9 mouse cellular contexts compared by ENCODE assay signal in the genomic region with DNA sequence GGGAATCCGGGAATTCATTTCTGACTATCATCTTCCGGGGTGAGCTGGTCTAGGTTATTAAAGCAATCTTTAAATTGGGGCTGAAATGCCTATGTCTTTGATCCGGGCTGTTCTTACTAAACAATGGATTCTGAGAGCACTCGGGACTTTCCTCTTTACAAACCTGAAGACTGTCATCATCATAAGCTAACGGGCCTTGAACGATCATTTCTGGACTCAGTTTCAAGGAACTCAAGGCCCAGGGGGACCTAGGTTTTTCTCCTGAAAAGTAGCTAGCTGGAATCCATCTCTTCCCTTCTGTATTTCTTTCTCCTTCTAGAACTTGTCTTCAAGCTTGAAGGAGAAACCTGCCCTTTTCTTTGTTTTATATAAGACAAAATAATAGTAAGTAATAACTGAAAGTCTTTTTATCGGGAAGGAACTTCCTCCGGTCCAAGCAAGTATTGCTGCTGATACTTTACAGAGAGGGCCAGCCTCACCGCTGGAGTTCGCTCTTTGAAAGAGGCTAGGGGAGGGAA. TPM values are rescaled to one million over a fixed set of nuclear protein-coding genes. Genes with fewer than 3 reads are reported as not detected.
DNase-seq lines count a peak whose midpoint lies in the region; ATAC-seq and TF ChIP-seq lines count a peak whose summit lies in the region.
"Had no signal": no experiment of that assay in that cellular context is flagged by ENCODE, and none has a peak within 500 bp of the region (broad histone marks: within the 10 kb centered on the region; RNA-seq: fewer than 3 reads in every experiment).

No protein-coding gene starts in this region.

- H3K36me3 ChIP-seq in lung, embryonic 16.5 days (ENCODE audit: control insufficient read depth, insufficient read depth, low read length): no peaks in the 10 kb centered on the region
- H3K36me3 ChIP-seq in forebrain, embryonic 12.5 days (replicated peaks): no peaks in the 10 kb centered on the region
- H3K36me3 ChIP-seq in limb, embryonic 11.5 days (ENCODE audit: control insufficient read depth, insufficient read depth, low read length): no peaks in the 10 kb centered on the region

- WGBS in lung, embryonic 16.5 days: 22% methylated on average over 10 of the region's 10 CpGs
- WGBS in forebrain, embryonic 12.5 days: 15% methylated on average over 10 of the region's 10 CpGs
- 21% methylated on average over 10 of the region's 10 CpGs for WGBS in limb, embryonic 11.5 days
- 30% methylated on average over 10 of the region's 10 CpGs for WGBS in olfactory bulb, adult 2 months

- peaks cover 7% of the 10 kb centered on the region; the same call in 1 of the 2 replicates for H3K4me1 ChIP-seq in lung, embryonic 16.5 days (replicated peaks; ENCODE audit: control insufficient read depth, insufficient read depth, low read length)
- peaks cover 14% of the 10 kb centered on the region for H3K4me1 ChIP-seq in forebrain, embryonic 12.5 days
- peaks cover 6% of the 10 kb centered on the region for H3K4me1 ChIP-seq in limb, embryonic 11.5 days (ENCODE audit: control insufficient read depth, insufficient read depth, low read length)
- H3K4me1 ChIP-seq in olfactory bulb, adult 2 months (ENCODE audit: control insufficient read depth, insufficient read depth, low read length): peaks cover 11% of the 10 kb centered on the region

- DNase-seq in lung, postnatal 25 days (ENCODE audit: low spot score): no peak
- no peak for DNase-seq in limb, embryonic 11.5 days (ENCODE audit: low spot score)
- DNase-seq in kidney, postnatal 25 days: no peak
- no peak for DNase-seq in thymus, postnatal 14 days

- TF ChIP-seq CTCF in olfactory bulb, adult 2 months (IDR thresholded peaks at IDR 0.05; ENCODE audit: insufficient read depth, low read depth, low read length): no peak

- no peak for TF ChIP-seq POLR2A in olfactory bulb, adult 2 months (IDR thresholded peaks at IDR 0.05; ENCODE audit: insufficient read depth, low read depth, low read length)

- H3K9ac ChIP-seq in lung, embryonic 16.5 days (ENCODE audit: low read length): peak overlapping the region; percentile 77
- H3K9ac ChIP-seq in forebrain, embryonic 12.5 days: peak overlapping the region; percentile 86
- H3K9ac ChIP-seq in limb, embryonic 11.5 days (ENCODE audit: low read length): peak overlapping the region; percentile 35; the same call in 1 of the 2 replicates

- peaks cover 19% of the 10 kb centered on the region; the same call in 1 of the 2 replicates for H3K27me3 ChIP-seq in lung, embryonic 16.5 days (ENCODE audit: control insufficient read depth, insufficient read depth, low read depth, low read length)
- peaks cover 44% of the 10 kb centered on the region for H3K27me3 ChIP-seq in forebrain, embryonic 12.5 days
- H3K27me3 ChIP-seq in limb, embryonic 11.5 days (ENCODE audit: control insufficient read depth, insufficient read depth, low read length): peaks cover 10% of the 10 kb centered on the region; the same call in 1 of the 2 replicates

- H3K4me3 ChIP-seq in lung, embryonic 16.5 days (ENCODE audit: low read length): peak overlapping the region; percentile 80
- H3K4me3 ChIP-seq in forebrain, embryonic 12.5 days (replicated peaks): peak overlapping the region; percentile 80
- peak overlapping the region; percentile 55 for H3K4me3 ChIP-seq in limb, embryonic 11.5 days (ENCODE audit: low read depth, low read length)
- H3K4me3 ChIP-seq in olfactory bulb, adult 2 months (ENCODE audit: insufficient read depth, low read depth, low read length): peak overlapping the region; percentile 78

- peak overlapping the region; percentile 94 for H3K4me2 ChIP-seq in lung, embryonic 16.5 days (ENCODE audit: low read depth, low read length)
- peak overlapping the region; percentile 92 for H3K4me2 ChIP-seq in forebrain, embryonic 12.5 days
- peak overlapping the region; percentile 96 for H3K4me2 ChIP-seq in limb, embryonic 11.5 days (ENCODE audit: low read depth, severe bottlenecking)

- peak overlapping the region; percentile 61 for H3K27ac ChIP-seq in lung, embryonic 16.5 days (ENCODE audit: low read length)
- H3K27ac ChIP-seq in forebrain, embryonic 12.5 days: peak overlapping the region; percentile 84
- H3K27ac ChIP-seq in limb, embryonic 11.5 days (replicated peaks; ENCODE audit: low read depth, low read length): no peak overlapping the region
- no peak overlapping the region for H3K27ac ChIP-seq in olfactory bulb, adult 2 months (ENCODE audit: insufficient read depth, low read depth, low read length)

- H3K9me3 ChIP-seq in lung, embryonic 16.5 days (ENCODE audit: control insufficient read depth, low read length): no peaks in the 10 kb centered on the region
- H3K9me3 ChIP-seq in forebrain, embryonic 12.5 days: no peaks in the 10 kb centered on the region
- no peaks in the 10 kb centered on the region for H3K9me3 ChIP-seq in limb, embryonic 11.5 days (ENCODE audit: control insufficient read depth, low read length)

- no peak for ATAC-seq in lung, embryonic 16.5 days (ENCODE audit: low read depth)
- no peak for ATAC-seq in forebrain, embryonic 12.5 days (ENCODE audit: low FRiP score)
- no peak for ATAC-seq in limb, embryonic 11.5 days (ENCODE audit: insufficient number of reproducible peaks, low FRiP score, low TSS enrichment, low read depth)
- no peak for ATAC-seq in megakaryocyte-erythroid progenitor cell, adult 5-6 weeks (replicated peaks; ENCODE audit: low FRiP score, low TSS enrichment, poor library complexity, severe bottlenecking)

RNA-seq across cellular contexts. Expression of a gene that starts 11.2 kb away (rescaled TPM):
- 27.1 and 31.6 TPM in 2 replicates for polyA plus RNA-seq in lung, embryonic 16.5 days (2015; fragmentation: Nextera tagmentation; extraction: Ambion mirVana)
- 29.1 and 39.5 TPM in 2 replicates for polyA plus RNA-seq in forebrain, embryonic 12.5 days (2016; fragmentation: Nextera tagmentation; extraction: Ambion mirVana)
- polyA plus RNA-seq in limb, embryonic 11.5 days (2014; fragmentation: Nextera tagmentation; extraction: Ambion mirVana): 35.6 and 42.3 TPM in 2 replicates
- polyA plus RNA-seq in olfactory bulb, adult 2 months (2012; ENCODE audit: insufficient read depth, insufficient read length, low replicate concordance, missing spikeins): not detected in 2 replicates
- 386 and 431 TPM in 2 replicates for total RNA-seq in megakaryocyte-erythroid progenitor cell, adult 5-6 weeks (2014; fragmentation: Nextera tagmentation)
- total RNA-seq in megakaryocyte-erythroid progenitor cell, adult 5-6 weeks (2017): 391 and 392 TPM in 2 replicates

RNA-seq across cellular contexts. Expression of a gene that starts 58.5 kb away (rescaled TPM):
- 63.5 and 63.6 TPM in 2 replicates for polyA plus RNA-seq in lung, embryonic 16.5 days (2015; fragmentation: Nextera tagmentation; extraction: Ambion mirVana)
- 56.3 and 62.9 TPM in 2 replicates for polyA plus RNA-seq in forebrain, embryonic 12.5 days (2016; fragmentation: Nextera tagmentation; extraction: Ambion mirVana)
- polyA plus RNA-seq in limb, embryonic 11.5 days (2014; fragmentation: Nextera tagmentation; extraction: Ambion mirVana): 53.0 and 54.6 TPM in 2 replicates
- polyA plus RNA-seq in olfactory bulb, adult 2 months (2012; ENCODE audit: insufficient read depth, insufficient read length, low replicate concordance, missing spikeins): not detected in 2 replicates
- total RNA-seq in megakaryocyte-erythroid progenitor cell, adult 5-6 weeks (2014; fragmentation: Nextera tagmentation): 79.6 and 89.2 TPM in 2 replicates
- total RNA-seq in megakaryocyte-erythroid progenitor cell, adult 5-6 weeks (2017): 90.6 and 102 TPM in 2 replicates

RNA-seq across cellular contexts. Expression of a gene that starts 59.2 kb away (rescaled TPM):
- polyA plus RNA-seq in lung, embryonic 16.5 days (2015; fragmentation: Nextera tagmentation; extraction: Ambion mirVana): 1.9 and 2.9 TPM in 2 replicates
- polyA plus RNA-seq in forebrain, embryonic 12.5 days (2016; fragmentation: Nextera tagmentation; extraction: Ambion mirVana): 2.4 and 2.7 TPM in 2 replicates
- 1.5 and 1.8 TPM in 2 replicates for polyA plus RNA-seq in limb, embryonic 11.5 days (2014; fragmentation: Nextera tagmentation; extraction: Ambion mirVana)
- not detected in 2 replicates for polyA plus RNA-seq in olfactory bulb, adult 2 months (2012; ENCODE audit: insufficient read depth, insufficient read length, low replicate concordance, missing spikeins)
- total RNA-seq in megakaryocyte-erythroid progenitor cell, adult 5-6 weeks (2014; fragmentation: Nextera tagmentation): not detected in 2 replicates
- 0.52 TPM in 1 of 2 replicates, not detected in the other for total RNA-seq in megakaryocyte-erythroid progenitor cell, adult 5-6 weeks (2017)
- polyA plus RNA-seq: large intestine, adult 2 months had no signal

Comparison
In these comparisons a context has a peak if more than half of its experiments do, and no peak if none do; other contexts are left out.
1. H3K27ac ChIP-seq: peak in lung, embryonic 16.5 days (single experiment) and forebrain, embryonic 12.5 days (single experiment); none in limb, embryonic 11.5 days (single experiment) and olfactory bulb, adult 2 months (single experiment).
2. H3K9ac ChIP-seq: peak in every context shown above with its lines; median percentile 86 in forebrain, embryonic 12.5 days; 77 in lung, embryonic 16.5 days; 35 in limb, embryonic 11.5 days.
3. RNA of a gene that starts 11.2 kb away (polyA plus RNA-seq): 29.1 to 39.5 TPM in forebrain, embryonic 12.5 days, 35.6 to 42.3 TPM in limb, embryonic 11.5 days and 27.1 to 31.6 TPM in lung, embryonic 16.5 days; not detected in olfactory bulb, adult 2 months; every median in the first group is over 10 times any median in the second.
4. Peak in every context shown above with its lines, with median percentiles within 50 percentile points of each other: H3K4me2 ChIP-seq and H3K4me3 ChIP-seq.